Mouse (Mus musculus) liver, postnatal 0 days (tissue): Measurements from ENCODE around the gene Ppil4. TPM values are rescaled to one million over a fixed set of nuclear protein-coding genes. Genes with fewer than 3 reads are reported as not detected.
A peak's percentile ranks its signal among the peaks of the same experiment; 100 is the strongest.

Experiments
- ATAC-seq: fragments of 200-750 bp; cut with Nextera tagmentation; 2 replicates; pipeline ENCODE4 v1.8.0; 2017; ENCODE audit warnings: mild to moderate bottlenecking, moderate library complexity
- DNase-seq: peaks from one replicate; pipeline ENCODE4 v3.0.0-alpha.2; 2016
- H3K27ac ChIP-seq: fragments of 300-500 bp; sonication (generic); 2 replicates; pipeline ENCODE4 v1.5.1; 2014; ENCODE audit warnings: antibody characterized with exemption, moderate library complexity, mild to moderate bottlenecking, low read depth
- H3K27me3 ChIP-seq: fragments of 300-500 bp; sonication (generic); 2 replicates; pipeline ENCODE4 v1.6.1; 2014; ENCODE audit warnings: low read length, control low read depth, mixed read lengths; ENCODE audit not compliant: insufficient read depth
- H3K36me3 ChIP-seq: fragments of 300-500 bp; sonication (generic); replicated peaks from 2 replicates; pipeline ENCODE4 v1.6.1; 2014; ENCODE audit warnings: mild to moderate bottlenecking, control low read depth, low read length, moderate library complexity, mixed read lengths; ENCODE audit not compliant: insufficient read depth
- H3K4me1 ChIP-seq: fragments of 300-500 bp; sonication (generic); 2 replicates; pipeline ENCODE4 v1.6.1; 2014; ENCODE audit warnings: antibody characterized with exemption, mild to moderate bottlenecking, control low read depth; ENCODE audit not compliant: insufficient read depth
- H3K4me2 ChIP-seq: fragments of 300-500 bp; sonication (generic); 2 replicates; pipeline ENCODE4 v1.6.1; 2014; ENCODE audit warnings: low read depth, mild to moderate bottlenecking, low read length, moderate library complexity, mixed read lengths
- H3K4me3 ChIP-seq: fragments of 300-500 bp; sonication (generic); 2 replicates; pipeline ENCODE4 v1.5.1; 2014; ENCODE audit warnings: low read depth, low read length
- H3K9ac ChIP-seq: fragments of 300-500 bp; sonication (generic); replicated peaks from 2 replicates; pipeline ENCODE4 v1.6.1; 2014; ENCODE audit warnings: mild to moderate bottlenecking, moderate library complexity
- H3K9me3 ChIP-seq: fragments of 300-500 bp; sonication (generic); 2 replicates; pipeline ENCODE4 v1.6.1; 2016; ENCODE audit warnings: mild to moderate bottlenecking, control low read depth, low read length, mixed read lengths
- CTCF ChIP-seq: sonication (generic); IDR thresholded peaks from 2 replicates; pipeline ENCODE4 v1.5.1; 2016; ENCODE audit warnings: antibody characterized with exemption, low read depth
- EP300 ChIP-seq: IDR thresholded peaks from 2 replicates; pipeline ENCODE4 v1.6.1; 2016; ENCODE audit warnings: antibody characterized with exemption, low read depth, mild to moderate bottlenecking
- WGBS: fragments of 180-500 bp; shearing (Covaris S2); extraction: QIAGEN DNeasy Blood & Tissue Kit; methylation state at CpG from one replicate; pipeline ENCODE4 v1.1.7; 2014; ENCODE audit not compliant: insufficient replicate concordance; 5-methylcytosine and 5-hydroxymethylcytosine counted together
- polyA plus RNA-seq: library from polyadenylated mRNA; unstranded; fragments of >200 nt; fragmentation: Nextera tagmentation; extraction: Ambion mirVana; gene quantifications from 2 replicates; pipeline ENCODE4 v1.2.1, GENCODE M21; 2015

The Ppil4 gene
- polyA plus RNA-seq, 1 experiment from 2014 or later, result 14.2 TPM

DNA sequence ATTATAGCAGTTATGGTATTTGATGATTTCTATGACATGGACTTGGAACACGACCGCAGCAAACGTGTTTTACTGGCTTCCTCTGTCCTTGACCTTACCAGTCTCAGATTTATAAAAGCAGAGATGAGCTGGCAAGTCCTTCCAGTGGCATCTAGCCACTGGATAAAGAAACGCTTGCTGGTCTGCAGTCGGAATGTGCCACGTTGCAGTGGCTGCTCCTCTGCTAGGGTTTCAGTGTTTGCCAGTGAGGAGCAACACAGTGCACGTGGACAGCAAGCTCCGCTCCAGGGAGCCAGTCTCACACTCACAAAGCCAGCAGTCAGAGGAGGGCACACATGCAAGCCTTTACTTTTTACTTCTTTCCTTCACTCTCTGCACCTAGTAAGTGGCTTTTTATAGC, 17.3 kb upstream of the Ppil4 start:
- WGBS, result 87% methylated on average over 8 of the region's 8 CpGs
- Histone ChIP-seq H3K9me3 (no peaks in the 10 kb centered on the region), H3K27me3 (no peaks in the 10 kb centered on the region), H3K9ac (no peak overlapping the region), H3K4me1 (0 out of 2 replicates have a peak, but pooled peaks cover 2% of the 10 kb centered on the region), H3K4me2 (no peak overlapping the region), H3K27ac (no peak overlapping the region), H3K4me3 (no peak overlapping the region), H3K36me3 (peaks cover 59% of the 10 kb centered on the region)
- DNase-seq (no peak), ATAC-seq (no peak)
- TF ChIP-seq CTCF (no peak), EP300 (no peak)

DNA sequence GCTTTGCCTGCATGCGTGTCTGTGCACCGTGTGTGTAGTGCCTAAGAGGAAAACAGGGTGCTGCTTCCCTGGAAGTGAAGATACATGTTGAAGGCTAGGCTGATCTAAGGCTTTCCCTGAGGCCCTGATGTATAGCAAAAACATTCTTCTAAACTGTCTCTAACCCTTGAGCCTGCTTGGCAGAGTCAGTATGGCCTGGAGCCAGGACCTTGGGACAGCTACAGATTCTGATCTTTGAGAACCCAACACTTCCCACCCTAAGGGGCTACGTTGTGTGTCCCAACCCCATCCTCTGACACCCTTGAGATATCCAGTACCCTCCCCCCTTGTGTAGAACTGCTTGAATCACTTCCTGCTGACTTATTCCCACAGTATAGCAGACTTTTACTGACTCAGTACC, 14.3 kb upstream of the Ppil4 start:
- H3K27me3 ChIP-seq, result no peaks in the 10 kb centered on the region
- no peak overlapping the region for H3K4me2 ChIP-seq
- TF ChIP-seq EP300, result no peak
- no peak for TF ChIP-seq CTCF
- DNase-seq, result no peak
- H3K9ac ChIP-seq, result no peak overlapping the region
- H3K36me3 ChIP-seq, result peaks cover 42% of the 10 kb centered on the region
- no peaks in the 10 kb centered on the region for H3K9me3 ChIP-seq
- no peak overlapping the region for H3K27ac ChIP-seq
- H3K4me1 ChIP-seq, result peaks cover 6% of the 10 kb centered on the region; the same call in 1 of the 2 replicates
- WGBS, result 78% methylated on average over 3 of the region's 3 CpGs
- no peak overlapping the region for H3K4me3 ChIP-seq
- ATAC-seq, result no peak

DNA sequence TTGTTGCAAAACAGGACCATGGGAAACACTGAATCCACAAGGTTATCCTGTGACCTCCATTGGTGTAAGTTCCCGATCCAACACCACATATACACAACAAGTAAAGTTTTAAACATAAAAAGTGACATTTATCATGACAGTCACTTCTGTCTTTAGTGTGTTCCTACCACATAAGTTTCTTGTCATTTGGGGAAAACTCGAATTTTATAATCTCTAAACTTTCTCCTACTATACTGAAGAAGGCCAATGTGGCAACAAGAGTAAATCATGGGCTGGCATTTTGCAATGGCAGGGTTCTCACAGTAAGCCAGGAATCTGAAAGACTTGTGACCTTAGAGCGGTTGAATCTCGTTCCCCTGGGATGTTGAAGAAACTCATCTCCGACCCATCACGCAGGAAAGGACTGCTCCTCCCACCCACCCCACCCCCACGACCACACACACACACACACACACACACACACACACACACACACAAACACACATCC, 12.9 kb upstream of the Ppil4 start:
- Histone ChIP-seq H3K9me3 (no peaks in the 10 kb centered on the region), H3K27me3 (no peaks in the 10 kb centered on the region), H3K36me3 (peaks cover 37% of the 10 kb centered on the region), H3K4me2 (peak overlapping the region; percentile 92), H3K4me3 (peak overlapping the region; percentile 100), H3K4me1 (peaks cover 6% of the 10 kb centered on the region; the same call in 1 of the 2 replicates), H3K9ac (peak overlapping the region; percentile 98), H3K27ac (peak overlapping the region; percentile 95)
- TF ChIP-seq CTCF, result no peak
- no peak for TF ChIP-seq EP300
- no peak for DNase-seq
- ATAC-seq, result no peak
- 18% methylated on average over 7 of the region's 7 CpGs for WGBS

DNA sequence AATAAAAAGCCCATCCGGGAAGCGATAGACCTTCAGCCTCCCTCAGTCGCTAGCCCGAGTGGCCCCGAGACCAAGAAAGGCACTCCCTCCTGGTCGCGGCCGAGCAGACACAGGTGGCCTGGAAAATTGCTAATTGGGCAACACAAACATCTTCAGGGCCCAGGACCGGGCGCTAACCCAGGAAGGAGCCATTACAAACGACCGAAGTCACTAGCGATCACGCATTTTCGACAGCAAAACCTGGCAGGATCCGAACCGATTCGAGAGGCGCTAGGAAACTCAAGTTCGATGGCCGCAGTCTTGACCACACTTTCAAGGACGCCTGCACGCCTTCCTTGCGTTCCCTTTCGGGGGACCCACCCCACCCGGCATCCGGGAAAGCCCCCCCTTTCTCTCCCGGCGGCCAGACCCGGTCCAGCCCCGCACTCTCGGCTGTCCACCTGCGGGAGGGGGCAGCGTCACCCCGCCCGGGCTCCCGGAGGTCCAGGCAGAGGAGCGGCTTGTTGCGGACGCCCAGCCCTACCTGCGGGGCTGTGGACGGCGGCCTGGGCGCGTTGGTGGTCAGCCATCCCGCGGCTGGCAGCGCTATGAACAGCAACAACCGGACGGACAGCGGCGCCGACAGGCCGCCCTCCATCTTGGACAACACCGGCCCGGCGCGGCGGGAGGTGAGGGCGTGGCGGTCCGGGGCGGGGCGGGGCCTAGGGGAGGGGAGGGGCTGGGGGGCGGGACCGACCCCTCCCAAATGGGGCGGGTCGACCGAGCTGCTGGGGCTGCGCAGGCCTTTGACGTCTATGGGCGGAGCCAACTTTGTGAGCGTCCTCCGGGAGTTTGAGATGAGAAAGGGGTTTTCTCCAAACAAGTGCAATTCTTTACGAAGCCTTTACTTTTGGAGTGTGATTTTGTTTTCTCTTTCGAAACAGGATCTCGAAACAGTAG, 12.2 kb upstream of the Ppil4 start:
- peak; percentile 98 for ATAC-seq
- peak overlapping the region; percentile 98 for H3K9ac ChIP-seq
- no peaks in the 10 kb centered on the region for H3K9me3 ChIP-seq
- peak overlapping the region; percentile 92 for H3K4me2 ChIP-seq
- DNase-seq, result peak; percentile 96
- H3K4me1 ChIP-seq, result peaks cover 6% of the 10 kb centered on the region; the same call in 1 of the 2 replicates
- H3K36me3 ChIP-seq, result peaks cover 30% of the 10 kb centered on the region
- under 1% methylated on average over 63 of the region's 77 CpGs for WGBS
- H3K4me3 ChIP-seq, result peak overlapping the region; percentile 100
- peak overlapping the region; percentile 95 for H3K27ac ChIP-seq
- no peak for TF ChIP-seq EP300
- no peaks in the 10 kb centered on the region for H3K27me3 ChIP-seq

DNA sequence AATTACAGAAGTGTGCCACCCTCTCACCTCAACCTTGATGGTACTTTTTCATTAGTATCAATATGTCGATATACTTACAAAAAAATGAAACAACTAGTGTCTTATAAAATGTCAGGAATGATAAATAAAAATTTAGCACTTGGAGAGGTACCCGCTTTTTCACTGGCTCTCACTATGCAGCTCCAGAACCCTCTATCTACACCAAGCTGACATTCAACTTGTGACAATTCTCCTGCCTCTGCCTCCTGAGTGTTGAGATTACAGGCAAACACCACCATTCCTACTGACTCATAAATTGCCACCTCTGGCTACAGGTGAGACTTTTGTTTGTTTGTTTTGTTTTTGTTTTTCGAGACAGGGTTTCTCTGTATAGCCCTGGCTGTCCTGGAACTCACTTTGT, 11.5 kb upstream of the Ppil4 start:
- TF ChIP-seq EP300, result no peak
- TF ChIP-seq CTCF, result no peak
- H3K4me2 ChIP-seq, result peak overlapping the region; percentile 74
- DNase-seq (no peak), ATAC-seq (0 out of 2 replicates have a peak, but pooled peaks have one; percentile 3)
- peaks cover 6% of the 10 kb centered on the region; the same call in 1 of the 2 replicates for H3K4me1 ChIP-seq
- H3K9me3 ChIP-seq, result no peaks in the 10 kb centered on the region
- H3K36me3 ChIP-seq, result peaks cover 25% of the 10 kb centered on the region
- 54% methylated on average over 3 of the region's 3 CpGs for WGBS
- H3K27me3 ChIP-seq, result no peaks in the 10 kb centered on the region
- peak overlapping the region; percentile 100 for H3K4me3 ChIP-seq
- peak overlapping the region; percentile 98 for H3K9ac ChIP-seq
- H3K27ac ChIP-seq, result peak overlapping the region; percentile 71; the same call in 1 of the 2 replicates

DNA sequence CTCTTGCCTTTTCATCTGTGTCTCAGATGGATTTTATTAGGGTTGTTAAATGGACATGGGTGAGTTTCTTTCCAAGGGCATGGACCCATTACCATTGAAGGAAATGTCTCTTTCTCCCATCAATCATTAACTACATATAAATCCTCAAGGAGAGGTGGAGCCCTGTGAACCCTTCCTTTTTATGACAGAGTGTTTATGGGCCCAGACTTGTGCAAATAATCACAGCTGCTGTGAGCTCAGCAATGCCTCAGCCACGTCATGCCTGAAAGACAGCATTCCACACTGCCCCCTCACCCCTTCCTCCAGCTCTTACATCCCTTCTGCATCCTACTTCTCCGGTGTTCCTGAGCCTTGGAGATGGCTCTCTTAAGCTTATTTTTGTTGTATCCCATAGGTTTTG, 5.4 kb upstream of the Ppil4 start:
- H3K36me3 ChIP-seq, result peaks cover 7% of the 10 kb centered on the region; the same call in 1 of the 2 replicates
- no peak overlapping the region for H3K4me2 ChIP-seq
- TF ChIP-seq CTCF (no peak), EP300 (no peak)
- DNase-seq, result no peak
- no peaks in the 10 kb centered on the region for H3K27me3 ChIP-seq
- WGBS, result 43% methylated on average over 2 of the region's 2 CpGs
- H3K4me3 ChIP-seq, result no peak overlapping the region
- H3K9me3 ChIP-seq, result no peaks in the 10 kb centered on the region
- H3K27ac ChIP-seq, result no peak overlapping the region
- ATAC-seq, result no peak
- H3K9ac ChIP-seq, result no peak overlapping the region
- peaks cover 4% of the 10 kb centered on the region for H3K4me1 ChIP-seq
